Mouse (Mus musculus) urinary bladder, postnatal 25 days (tissue): ENCODE results near the gene Irf9.
A peak's percentile ranks its signal among the peaks of the same experiment; 100 is the strongest.

ENCODE experiments used
- DNase-seq: peaks from one replicate; pipeline ENCODE4 v3.0.0; 2022; ENCODE audit warnings: low spot score

The Irf9 gene

GRCm38 (mm10) chr14:55614565-55615178 is 11.3 kb downstream of the Irf9 start:
- DNase-seq, result no peak

DNA sequence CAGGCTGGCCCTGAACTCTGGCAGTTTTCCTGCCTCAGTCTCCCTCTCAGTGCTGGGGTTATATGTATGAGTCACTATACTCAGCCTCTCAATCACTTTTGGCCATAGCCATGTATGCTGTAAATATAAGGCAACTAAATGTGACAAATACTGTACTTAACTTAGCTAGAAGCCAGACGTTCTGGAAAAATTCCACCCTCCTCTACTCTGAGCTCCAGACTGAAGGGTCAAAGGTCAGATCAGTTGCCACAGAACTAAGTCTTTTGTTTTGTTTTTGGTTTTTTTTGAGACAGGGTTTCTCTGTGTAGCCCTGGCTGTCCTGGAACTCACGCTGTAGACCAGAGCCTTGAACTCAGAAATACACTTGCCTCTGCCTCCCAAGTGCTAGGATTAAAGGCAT is 12.5 kb downstream of the Irf9 start:
- no peak for DNase-seq

GRCm38 (mm10) chr14:55616844-55617243 is 13.5 kb downstream of the Irf9 start:
- no peak for DNase-seq

GRCm38 (mm10) chr14:55617822-55618221 is 14.5 kb downstream of the Irf9 start, which contains the start of gene Rec8:
Gene Rec8 (plus strand): TSS chr14:55618037.
- DNase-seq, result no peak

- DNase-seq, result no peak
Observed at GRCm38 (mm10) chr14:55618486-55619195, 15.3 kb downstream of the Irf9 start.

DNA sequence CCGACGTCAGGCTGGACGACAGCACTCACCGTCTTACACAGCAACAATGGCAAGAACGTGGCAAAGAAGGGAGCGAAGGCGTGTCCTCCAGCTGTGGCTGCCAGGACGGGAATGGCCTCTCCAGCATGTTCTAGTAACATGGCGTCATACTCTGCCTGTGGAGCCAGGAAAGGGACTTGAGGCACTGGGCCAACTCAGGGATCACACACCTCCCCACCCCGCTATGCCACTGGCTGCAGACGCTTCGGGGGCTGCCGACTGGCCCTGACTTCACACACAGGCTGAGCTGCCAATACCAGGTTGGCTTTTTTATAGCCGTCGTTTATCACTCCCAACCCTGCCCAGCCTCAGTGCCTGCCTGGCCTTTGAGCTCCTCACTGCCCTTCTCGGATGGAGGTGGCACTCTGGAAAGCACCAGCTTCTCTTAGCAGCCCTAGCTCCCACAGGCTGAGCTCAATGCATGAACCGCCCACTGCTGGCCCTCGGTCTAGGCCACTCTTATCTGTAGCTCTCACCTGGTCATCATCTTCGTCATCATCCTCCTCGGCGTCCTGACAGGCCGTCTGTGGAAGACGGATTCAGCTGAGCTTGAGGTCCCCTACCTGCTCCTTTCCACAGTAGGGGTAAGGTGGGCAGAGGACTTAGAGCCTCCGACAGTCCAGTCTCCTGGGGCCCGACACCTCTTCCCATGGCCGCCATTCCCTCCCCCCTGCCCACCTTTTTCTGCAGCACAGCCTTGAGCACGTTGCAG is 24.9 kb downstream of the Irf9 start:
- no peak for DNase-seq

DNA sequence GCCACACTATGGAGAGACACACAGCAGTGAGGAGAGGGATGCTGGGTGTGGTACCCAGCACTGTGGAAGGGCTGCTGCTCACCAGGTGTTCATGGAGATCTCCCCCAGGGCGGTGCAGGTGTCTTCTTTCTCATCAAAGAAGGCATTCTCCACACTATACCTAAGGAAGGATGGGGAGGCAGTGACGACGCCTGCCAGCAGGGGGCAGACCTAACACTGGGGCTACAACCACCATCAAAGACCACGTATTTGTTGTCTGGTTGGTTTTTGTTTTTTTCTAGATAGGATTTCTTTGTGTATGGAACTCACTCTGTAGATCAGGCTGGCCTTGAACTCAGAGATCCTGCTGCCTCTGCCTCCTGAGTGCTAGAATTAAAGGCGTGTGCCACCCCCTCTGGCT is 25.9 kb downstream of the Irf9 start:
- DNase-seq, result peak; percentile 53

DNA sequence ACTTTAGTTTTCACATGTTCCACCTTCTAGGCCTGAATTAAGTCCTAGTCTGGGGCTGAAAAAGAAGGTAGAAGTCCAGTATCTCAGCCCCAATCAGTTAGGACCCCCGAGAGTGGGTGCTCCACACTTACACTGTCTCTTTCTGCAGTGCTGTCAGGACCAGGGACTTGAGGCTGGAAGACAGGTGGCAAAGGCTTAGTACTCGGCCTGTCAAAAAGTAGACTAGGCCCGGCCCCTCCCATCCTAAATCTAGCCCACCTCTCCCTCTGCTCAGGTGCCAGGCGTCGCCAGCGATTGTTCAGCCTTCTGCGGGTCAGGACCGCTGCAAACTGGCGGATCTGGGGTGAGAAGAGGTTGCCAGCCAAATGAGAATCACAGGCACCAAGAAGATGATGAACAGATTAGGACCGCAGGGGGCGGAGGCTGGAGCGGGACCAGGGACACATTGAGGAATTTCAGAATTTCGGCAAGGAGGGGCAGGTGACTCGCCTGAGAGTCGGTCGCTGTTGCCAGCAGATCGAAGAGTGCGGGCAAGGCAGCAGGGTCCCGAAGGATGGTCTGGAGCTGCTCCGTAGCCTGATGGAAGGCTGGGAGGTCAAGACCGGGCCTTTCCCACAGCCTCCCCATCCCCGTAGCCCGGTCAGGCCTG is 31.6 kb downstream of the Irf9 start:
- peak; percentile 41 for DNase-seq

DNA sequence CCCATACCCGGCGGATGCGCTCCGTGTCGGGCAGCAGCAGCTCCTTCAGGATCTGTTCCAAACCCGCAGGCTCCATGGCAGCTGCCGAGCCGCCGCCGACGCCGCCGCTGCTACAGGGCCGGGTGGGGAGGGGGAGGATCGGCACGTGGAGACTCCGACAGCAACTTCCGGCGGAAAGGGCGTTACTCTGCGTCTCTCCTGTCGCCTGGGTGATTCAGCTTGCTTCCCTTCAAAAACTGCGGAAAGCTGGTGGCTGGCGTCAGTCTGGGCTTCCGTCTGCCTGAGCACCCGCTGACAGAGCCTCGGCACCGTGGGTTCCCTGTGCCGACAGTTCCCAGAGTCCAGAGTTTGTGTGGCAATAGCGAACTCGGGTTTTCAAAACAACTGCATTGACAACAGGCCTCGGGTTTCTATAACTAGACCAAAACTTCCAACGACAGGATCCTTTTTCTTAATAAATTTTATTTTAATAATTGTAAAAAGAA is 32.2 kb downstream of the Irf9 start, which contains the start of gene Ipo4:
TSS of gene Ipo4 (minus strand) at position 435 of the 485 bp plus-strand sequence.
- peak; percentile 78 for DNase-seq

- DNase-seq, result no peak
Observed at GRCm38 (mm10) chr14:55637795-55638194, 34.4 kb downstream of the Irf9 start, which contains the start of gene Gm49378. Gene Gm49378 (minus strand): TSS chr14:55637895.

DNA sequence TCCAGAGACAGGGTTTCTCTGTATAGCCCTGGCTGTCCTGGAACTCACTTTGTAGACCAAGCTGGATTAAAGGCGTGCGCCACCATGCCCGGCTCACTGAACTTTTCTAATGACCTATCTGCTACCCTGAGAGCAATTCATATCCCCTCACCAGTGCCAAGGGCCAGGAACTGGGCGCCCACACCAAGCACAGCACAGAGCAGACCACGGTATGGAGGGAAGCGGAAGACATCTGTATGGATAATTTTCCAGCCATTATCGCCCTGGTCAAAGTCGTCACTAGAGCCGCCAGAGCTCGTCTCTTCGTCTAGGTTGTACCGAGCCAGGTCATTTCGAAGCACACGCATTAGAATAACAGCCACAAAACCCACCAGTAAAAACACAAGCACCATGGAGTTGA is 37.4 kb downstream of the Irf9 start:
- no peak for DNase-seq

DNA sequence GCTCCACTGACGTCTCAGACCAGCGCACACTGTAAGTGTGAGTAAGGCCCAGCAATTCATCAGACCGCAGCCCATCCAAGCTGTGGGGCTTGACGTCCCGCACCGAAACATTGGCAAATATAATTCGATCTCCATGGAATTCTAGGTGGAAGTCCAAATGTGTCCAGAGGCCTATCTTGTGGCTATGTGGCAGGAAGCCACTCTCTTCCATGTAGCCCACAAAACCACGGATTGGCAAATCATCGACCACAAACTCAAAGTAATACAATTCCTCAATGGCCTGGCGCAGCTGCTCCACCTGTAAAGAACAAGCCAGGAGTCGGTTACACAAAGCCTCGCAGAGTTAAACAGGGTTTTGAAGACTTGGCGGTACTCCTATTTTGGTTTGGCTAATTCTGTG is 37.9 kb downstream of the Irf9 start:
- no peak for DNase-seq

DNA sequence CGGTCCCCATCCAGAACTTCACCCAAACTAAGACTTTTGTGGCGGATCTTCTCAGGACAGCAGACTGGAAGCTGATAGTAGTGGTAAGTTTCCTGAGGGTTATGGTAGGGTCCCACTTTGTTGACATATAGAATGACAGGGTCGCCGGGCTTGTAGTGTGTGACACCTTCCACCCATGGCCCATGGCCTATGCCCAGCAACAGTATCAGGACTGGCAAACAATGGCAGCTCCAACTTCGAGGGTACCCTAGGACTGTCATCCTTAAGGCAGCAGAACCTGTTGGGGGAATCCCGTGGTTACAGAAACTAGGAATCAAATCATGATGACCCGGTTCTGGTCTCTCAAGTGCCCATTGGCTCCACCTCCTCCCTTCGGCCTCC is 39.3 kb downstream of the Irf9 start:
- no peak for DNase-seq

DNA sequence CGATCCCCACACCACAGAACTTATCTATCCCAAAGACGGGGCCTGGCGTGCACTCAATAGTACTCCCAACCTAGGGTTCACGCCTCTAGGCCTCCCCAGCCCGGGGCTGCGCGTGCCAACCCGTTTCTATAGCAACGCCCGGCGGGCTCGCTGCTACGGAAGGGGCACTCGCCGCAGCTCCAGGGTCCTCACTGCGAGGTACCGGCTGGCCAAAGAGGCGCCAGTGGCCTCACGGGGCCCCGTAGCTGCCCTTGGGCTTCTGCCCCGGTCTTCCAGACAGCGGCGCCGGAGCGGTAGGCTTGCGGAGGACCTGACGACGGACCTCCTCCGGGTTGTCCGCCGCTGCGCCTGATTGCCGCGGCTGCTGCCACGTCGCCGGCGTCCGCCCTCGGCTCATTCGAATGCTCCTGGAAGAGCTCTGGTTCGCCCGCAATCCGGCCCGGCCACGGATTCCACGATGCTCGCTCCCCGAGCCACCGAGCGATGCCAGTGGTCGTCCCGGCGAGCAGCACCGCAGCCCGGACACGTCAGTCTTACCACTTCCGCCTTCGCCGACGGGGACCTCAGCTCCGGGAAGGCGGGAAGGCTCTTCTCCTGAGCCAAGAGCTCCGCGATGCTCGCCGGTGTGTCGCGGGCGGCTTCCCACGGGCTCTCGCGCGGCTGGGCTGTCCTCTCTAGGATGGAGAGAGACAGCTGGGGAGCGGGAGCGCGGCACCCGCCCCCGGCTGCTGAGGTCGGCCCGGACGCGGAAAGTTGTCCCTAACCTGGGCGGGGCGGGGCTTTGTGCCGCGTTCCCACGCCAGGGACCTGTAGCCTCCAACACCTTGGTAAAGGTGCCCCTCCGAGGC is 39.9 kb downstream of the Irf9 start, which contains the start of gene Tm9sf1:
TSS of gene Tm9sf1 (minus strand) at position 747 of the 848 bp plus-strand sequence.
- peak; percentile 84 for DNase-seq

DNA sequence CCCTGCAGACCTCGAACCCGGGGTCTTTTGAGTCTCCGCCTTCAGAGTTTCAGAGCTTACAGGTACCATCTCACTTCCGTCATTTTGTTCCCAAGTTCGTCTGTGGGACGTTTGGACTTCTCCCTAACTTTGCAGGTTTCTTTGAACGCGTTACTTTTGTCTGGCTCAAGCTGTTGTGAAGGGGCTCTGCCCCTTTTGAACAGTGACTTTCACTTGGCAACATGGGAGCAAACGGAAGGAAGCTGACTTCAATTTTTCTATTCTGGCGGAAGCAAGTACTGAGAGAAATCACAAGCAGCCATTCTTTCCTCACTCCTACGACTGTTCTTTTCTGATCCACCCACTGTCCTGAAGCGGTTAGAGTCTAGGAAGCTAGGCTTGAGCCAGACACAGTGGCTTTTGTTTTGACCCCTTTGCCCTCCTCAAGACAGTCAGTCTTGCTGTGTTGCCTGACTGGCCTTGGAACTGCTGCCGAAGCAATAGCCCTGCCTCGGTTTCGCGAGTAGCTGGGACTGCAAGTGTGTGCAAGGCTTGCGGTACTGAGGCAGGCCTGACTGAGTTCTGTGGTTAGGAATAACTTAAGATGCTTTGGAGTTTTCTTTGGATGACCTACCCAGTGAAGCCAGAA is 41.0 kb downstream of the Irf9 start:
- no peak for DNase-seq

DNA sequence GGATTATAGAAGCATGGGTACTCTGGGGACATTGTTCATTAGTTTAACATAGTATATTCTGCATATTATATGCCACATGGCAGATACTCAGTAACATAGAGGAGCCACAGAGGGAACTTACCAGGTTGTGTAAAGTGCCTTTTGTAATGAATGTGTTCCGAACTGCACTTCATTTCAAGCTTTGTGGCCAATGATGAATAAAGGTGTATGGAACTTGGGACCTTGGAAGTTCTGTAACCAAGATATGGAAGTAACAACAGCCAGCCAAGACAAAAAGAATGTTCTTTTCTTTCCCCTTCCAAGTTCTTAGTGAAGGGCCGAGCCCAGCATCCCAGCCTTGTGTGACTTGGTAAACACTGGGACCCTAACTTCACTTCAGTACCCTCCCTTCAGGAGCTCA is 46.5 kb downstream of the Irf9 start, which contains the start of gene Tssk4:
TSS of gene Tssk4 (plus strand) at position 301 of the 400 bp plus-strand sequence.
- DNase-seq, result no peak

GRCm38 (mm10) chr14:55651528-55651927 is 48.2 kb downstream of the Irf9 start:
- DNase-seq, result no peak

- DNase-seq, result no peak
Observed at GRCm38 (mm10) chr14:55656935-55657334, 53.6 kb downstream of the Irf9 start.

- DNase-seq, result no peak
Observed at GRCm38 (mm10) chr14:55658011-55658410, 54.6 kb downstream of the Irf9 start.
